Mouse (Mus musculus): ENCODE results near the gene Ccdc6. TPM values are rescaled to one million over a fixed set of nuclear protein-coding genes. Genes with fewer than 3 reads are reported as not detected.
A peak's percentile ranks its signal among the peaks of the same experiment; 100 is the strongest.

The Ccdc6 gene
- polyA plus RNA-seq, 1 experiment from 2014 or later: 14.0 TPM

DNA sequence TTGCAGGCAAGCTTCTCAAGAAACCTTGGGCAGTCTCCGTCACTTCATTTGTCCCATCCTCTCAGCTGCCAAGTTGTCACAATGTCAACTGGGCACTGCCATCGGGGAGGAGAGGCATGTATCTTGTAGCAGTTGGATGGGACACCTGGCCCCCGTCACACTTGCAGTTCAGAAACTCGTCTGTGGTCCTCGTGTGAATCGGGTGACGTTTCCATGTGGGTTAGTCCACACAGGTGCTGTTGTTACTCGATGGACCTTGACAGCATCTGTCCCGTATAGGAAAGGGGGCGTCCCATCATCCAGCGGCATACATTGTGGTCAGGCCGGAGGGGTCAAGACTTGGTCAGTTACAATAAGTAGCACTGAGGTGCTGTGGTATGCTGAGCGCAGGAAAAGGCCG is 64.6 kb downstream of the Ccdc6 start:
- no peaks in the 10 kb centered on the region for H3K27me3 ChIP-seq (ENCODE audit: control insufficient read depth, insufficient read depth, low read length)
- H3K4me3 ChIP-seq (ENCODE audit: low read length): no peak overlapping the region
- no peak overlapping the region for H3K27ac ChIP-seq (ENCODE audit: low read length)
- peaks cover 6% of the 10 kb centered on the region for H3K9me3 ChIP-seq (replicated peaks; ENCODE audit: control insufficient read depth, low read length)
- peaks cover 25% of the 10 kb centered on the region for H3K4me1 ChIP-seq (ENCODE audit: control insufficient read depth, insufficient read depth, low read length)
- H3K9ac ChIP-seq (ENCODE audit: low read length): no peak overlapping the region
- ATAC-seq (replicated peaks; ENCODE audit: extremely low read depth, insufficient read depth, low FRiP score): no peak
- H3K36me3 ChIP-seq (ENCODE audit: control insufficient read depth, insufficient read depth): peaks cover 14% of the 10 kb centered on the region
- 93% methylated on average over 14 of the region's 14 CpGs for WGBS
- no peak overlapping the region for H3K4me2 ChIP-seq (ENCODE audit: low read depth, low read length)

DNA sequence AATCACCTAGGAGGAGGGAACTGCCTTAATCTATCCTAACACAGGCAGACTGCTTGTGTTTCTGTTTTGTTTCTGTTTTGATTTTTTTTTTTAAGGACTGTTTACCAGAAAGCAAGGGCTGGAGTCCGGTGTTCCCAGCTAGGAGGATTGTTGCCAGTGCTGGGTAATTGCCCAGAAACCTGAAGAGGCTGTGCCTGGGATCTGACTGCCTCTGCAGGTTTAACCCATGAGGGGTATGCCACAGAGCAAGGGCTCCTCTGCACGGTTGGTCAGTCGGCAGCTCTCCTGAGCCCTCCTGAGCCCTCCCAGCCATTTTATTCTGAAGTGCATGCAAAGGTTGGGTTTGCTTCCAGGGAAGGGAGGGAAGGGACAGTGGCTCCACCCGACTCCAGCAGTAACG is 66.8 kb downstream of the Ccdc6 start:
- Histone ChIP-seq H3K9ac (ENCODE audit: low read length) (no peak overlapping the region), H3K4me1 (ENCODE audit: control insufficient read depth, insufficient read depth, low read length) (peaks cover 44% of the 10 kb centered on the region), H3K4me2 (ENCODE audit: low read depth, low read length) (no peak overlapping the region), H3K27me3 (ENCODE audit: control insufficient read depth, insufficient read depth, low read length) (no peaks in the 10 kb centered on the region), H3K36me3 (ENCODE audit: control insufficient read depth, insufficient read depth) (peaks cover 5% of the 10 kb centered on the region), H3K9me3 (replicated peaks; ENCODE audit: control insufficient read depth, low read length) (no peaks in the 10 kb centered on the region), H3K27ac (ENCODE audit: low read length) (no peak overlapping the region), H3K4me3 (ENCODE audit: low read length) (no peak overlapping the region)
- no peak for ATAC-seq (replicated peaks; ENCODE audit: extremely low read depth, insufficient read depth, low FRiP score)
- 53% methylated on average over 5 of the region's 5 CpGs for WGBS

DNA sequence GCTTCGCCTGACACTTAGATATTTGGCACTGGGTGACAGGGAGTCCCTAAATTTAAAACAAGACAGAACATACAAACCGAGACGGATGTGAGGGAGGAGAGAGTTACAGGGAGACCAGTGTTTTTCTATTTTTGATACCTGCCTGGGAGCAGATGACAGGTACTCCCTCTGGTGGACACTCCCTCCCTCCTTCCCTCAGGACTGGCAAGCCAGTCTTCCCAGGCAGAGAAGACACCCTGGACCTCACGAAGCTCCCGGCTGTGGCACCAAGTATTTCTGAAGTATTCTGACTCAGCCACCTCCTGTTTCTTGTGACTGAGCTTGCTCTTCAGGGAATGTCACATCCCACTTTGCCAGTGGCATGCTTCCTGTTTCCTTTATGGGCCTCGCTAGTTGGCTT is 69.0 kb downstream of the Ccdc6 start:
- 36% methylated on average over 6 of the region's 6 CpGs for WGBS
- Histone ChIP-seq H3K27ac (ENCODE audit: low read length) (peak overlapping the region; percentile 29), H3K9me3 (replicated peaks; ENCODE audit: control insufficient read depth, low read length) (no peaks in the 10 kb centered on the region), H3K4me2 (ENCODE audit: low read depth, low read length) (no peak overlapping the region), H3K36me3 (ENCODE audit: control insufficient read depth, insufficient read depth) (0 out of 2 replicates have a peak, but pooled peaks cover 5% of the 10 kb centered on the region), H3K9ac (ENCODE audit: low read length) (0 out of 2 replicates have a peak overlapping the region, but pooled peaks have one; percentile 10), H3K4me1 (ENCODE audit: control insufficient read depth, insufficient read depth, low read length) (peaks cover 57% of the 10 kb centered on the region), H3K4me3 (ENCODE audit: low read length) (no peak overlapping the region), H3K27me3 (ENCODE audit: control insufficient read depth, insufficient read depth, low read length) (no peaks in the 10 kb centered on the region)
- no peak; the same call in 1 of the 2 replicates for ATAC-seq (replicated peaks; ENCODE audit: extremely low read depth, insufficient read depth, low FRiP score)

DNA sequence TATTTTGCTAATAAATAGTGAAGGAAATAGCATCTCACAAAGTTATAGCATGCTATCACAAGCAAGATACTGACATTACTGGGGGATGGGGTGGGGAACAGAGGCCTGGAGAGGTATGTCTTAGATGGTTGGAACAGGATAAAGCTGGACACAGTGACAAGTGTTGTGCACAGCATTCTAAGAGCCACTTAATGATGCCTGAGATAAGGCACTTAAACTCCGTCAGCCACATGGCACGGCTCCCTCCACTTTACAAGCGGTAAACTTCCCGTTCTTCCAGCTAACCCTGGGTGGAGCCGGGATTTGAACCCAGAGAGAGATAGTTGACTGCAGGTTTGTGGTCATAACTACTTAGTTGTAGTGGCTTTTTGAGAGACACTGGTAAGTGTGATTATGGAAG is 69.5 kb downstream of the Ccdc6 start:
- Histone ChIP-seq H3K4me1 (ENCODE audit: control insufficient read depth, insufficient read depth, low read length) (peaks cover 57% of the 10 kb centered on the region), H3K9ac (ENCODE audit: low read length) (no peak overlapping the region)
- 0 out of 2 replicates have a peak, but pooled peaks have one; percentile 19 for ATAC-seq (replicated peaks; ENCODE audit: extremely low read depth, insufficient read depth, low FRiP score)

DNA sequence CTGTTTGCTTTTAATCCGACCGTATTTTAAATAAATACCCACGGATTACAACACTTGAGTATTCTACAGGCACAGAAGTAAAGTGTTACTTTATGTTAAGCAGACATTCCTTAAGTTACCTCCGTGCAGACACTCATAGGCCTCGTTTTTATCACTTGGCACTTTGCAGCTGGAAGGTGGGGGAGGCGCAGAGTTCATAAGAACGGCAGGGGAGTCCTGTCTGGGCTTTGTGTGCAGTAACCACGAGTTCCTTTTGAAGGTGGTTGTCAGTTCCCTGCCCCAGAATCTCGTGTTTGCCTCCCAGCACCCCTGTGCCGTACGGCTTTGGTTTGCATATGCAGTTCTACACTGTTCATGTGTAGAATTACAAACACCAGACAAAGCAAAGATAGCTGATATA is 70.7 kb downstream of the Ccdc6 start:
- H3K4me1 ChIP-seq (ENCODE audit: control insufficient read depth, insufficient read depth, low read length): peaks cover 57% of the 10 kb centered on the region
- no peak overlapping the region for H3K4me2 ChIP-seq (ENCODE audit: low read depth, low read length)
- no peak overlapping the region for H3K4me3 ChIP-seq (ENCODE audit: low read length)
- WGBS: 36% methylated on average over 11 of the region's 11 CpGs
- no peak for ATAC-seq (replicated peaks; ENCODE audit: extremely low read depth, insufficient read depth, low FRiP score)
- H3K9me3 ChIP-seq (replicated peaks; ENCODE audit: control insufficient read depth, low read length): no peaks in the 10 kb centered on the region
- no peak overlapping the region for H3K9ac ChIP-seq (ENCODE audit: low read length)
- H3K36me3 ChIP-seq (ENCODE audit: control insufficient read depth, insufficient read depth): 0 out of 2 replicates have a peak, but pooled peaks cover 8% of the 10 kb centered on the region
- H3K27ac ChIP-seq (ENCODE audit: low read length): no peak overlapping the region
- H3K27me3 ChIP-seq (ENCODE audit: control insufficient read depth, insufficient read depth, low read length): no peaks in the 10 kb centered on the region

More for the DNA sequence above, 69.5 kb downstream of the Ccdc6 start:
- Histone ChIP-seq H3K27ac (ENCODE audit: low read length) (peak overlapping the region; percentile 2; the same call in 1 of the 2 replicates), H3K36me3 (ENCODE audit: control insufficient read depth, insufficient read depth) (0 out of 2 replicates have a peak, but pooled peaks cover 7% of the 10 kb centered on the region), H3K4me3 (ENCODE audit: low read length) (no peak overlapping the region), H3K4me2 (ENCODE audit: low read depth, low read length) (no peak overlapping the region), H3K27me3 (ENCODE audit: control insufficient read depth, insufficient read depth, low read length) (no peaks in the 10 kb centered on the region), H3K9me3 (replicated peaks; ENCODE audit: control insufficient read depth, low read length) (no peaks in the 10 kb centered on the region)
- WGBS: 43% methylated on average over 5 of the region's 5 CpGs

DNA sequence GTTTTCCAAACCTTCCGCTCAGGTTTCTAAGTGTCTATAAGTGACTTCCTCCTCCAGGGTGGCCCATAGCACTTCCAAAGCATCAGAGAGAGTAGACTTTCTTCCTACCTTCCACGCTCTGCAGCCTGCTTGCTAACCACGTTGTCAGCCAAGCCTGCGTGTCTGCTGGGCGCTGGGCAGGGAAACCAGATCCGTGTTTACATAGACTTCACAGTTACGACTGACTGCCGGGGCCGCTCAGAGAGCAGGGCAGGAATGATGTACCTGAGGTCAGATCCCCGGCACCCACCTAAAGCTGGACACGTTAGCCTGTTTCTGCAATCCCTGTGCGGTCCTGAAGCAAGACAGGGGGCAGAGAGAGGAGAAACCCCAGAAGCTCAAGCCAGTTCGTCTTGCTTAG is 71.5 kb downstream of the Ccdc6 start:
- peaks cover 54% of the 10 kb centered on the region for H3K4me1 ChIP-seq (ENCODE audit: control insufficient read depth, insufficient read depth, low read length)
- 0 out of 2 replicates have a peak, but pooled peaks cover 8% of the 10 kb centered on the region for H3K36me3 ChIP-seq (ENCODE audit: control insufficient read depth, insufficient read depth)
- no peaks in the 10 kb centered on the region for H3K9me3 ChIP-seq (replicated peaks; ENCODE audit: control insufficient read depth, low read length)
- H3K27ac ChIP-seq (ENCODE audit: low read length): peak overlapping the region; percentile 9; the same call in 1 of the 2 replicates
- no peak overlapping the region for H3K4me2 ChIP-seq (ENCODE audit: low read depth, low read length)
- no peak overlapping the region for H3K4me3 ChIP-seq (ENCODE audit: low read length)
- H3K27me3 ChIP-seq (ENCODE audit: control insufficient read depth, insufficient read depth, low read length): no peaks in the 10 kb centered on the region
- 73% methylated on average over 13 of the region's 13 CpGs for WGBS
- no peak for ATAC-seq (replicated peaks; ENCODE audit: extremely low read depth, insufficient read depth, low FRiP score)
- H3K9ac ChIP-seq (ENCODE audit: low read length): no peak overlapping the region

DNA sequence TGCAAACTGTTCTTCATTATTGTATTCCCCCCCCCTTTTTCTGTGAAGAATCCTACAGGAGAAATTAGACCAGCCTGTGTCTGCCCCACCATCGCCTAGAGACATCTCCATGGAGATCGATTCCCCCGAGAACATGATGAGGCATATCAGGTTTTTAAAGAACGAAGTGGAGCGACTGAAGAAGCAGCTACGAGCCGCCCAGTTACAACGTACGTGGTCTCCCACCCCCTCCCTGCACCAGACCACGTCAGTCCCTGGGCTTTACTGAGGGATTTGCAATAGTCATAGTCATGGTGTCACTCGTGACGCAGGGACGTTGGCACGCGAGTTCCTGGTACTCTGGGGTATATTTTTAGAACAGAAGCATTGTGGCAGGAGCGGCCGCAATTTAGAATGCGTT is 72.1 kb downstream of the Ccdc6 start:
- 0 out of 2 replicates have a peak overlapping the region, but pooled peaks have one; percentile 12 for H3K4me2 ChIP-seq (ENCODE audit: low read depth, low read length)
- peak overlapping the region; percentile 9 for H3K27ac ChIP-seq (ENCODE audit: low read length)
- H3K4me3 ChIP-seq (ENCODE audit: low read length): no peak overlapping the region
- H3K9ac ChIP-seq (ENCODE audit: low read length): no peak overlapping the region
- WGBS: 46% methylated on average over 18 of the region's 18 CpGs
- ATAC-seq (replicated peaks; ENCODE audit: extremely low read depth, insufficient read depth, low FRiP score): peak; percentile 59
- H3K4me1 ChIP-seq (ENCODE audit: control insufficient read depth, insufficient read depth, low read length): peaks cover 48% of the 10 kb centered on the region
- H3K9me3 ChIP-seq (replicated peaks; ENCODE audit: control insufficient read depth, low read length): no peaks in the 10 kb centered on the region
- no peaks in the 10 kb centered on the region for H3K27me3 ChIP-seq (ENCODE audit: control insufficient read depth, insufficient read depth, low read length)
- H3K36me3 ChIP-seq (ENCODE audit: control insufficient read depth, insufficient read depth): 0 out of 2 replicates have a peak, but pooled peaks cover 8% of the 10 kb centered on the region

DNA sequence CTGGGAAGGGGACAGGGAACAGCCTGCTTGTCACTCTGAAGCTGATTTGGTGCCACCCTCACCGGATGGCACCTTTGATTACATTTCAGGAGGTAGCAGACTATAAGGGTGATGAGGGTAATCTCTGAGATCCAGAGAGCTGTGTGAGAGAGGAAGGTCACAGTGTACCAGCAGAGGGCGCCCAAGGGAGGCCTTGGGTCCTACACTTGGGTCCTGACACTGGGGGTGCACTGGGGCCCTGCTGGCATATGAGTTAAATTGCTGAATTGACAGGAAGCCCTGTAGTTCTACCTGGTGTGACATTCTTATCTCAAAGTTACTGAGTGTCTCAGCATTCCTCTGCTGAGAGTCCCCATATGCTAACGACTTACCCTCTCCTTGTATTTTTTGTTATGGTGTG is 76.4 kb downstream of the Ccdc6 start:
- Histone ChIP-seq H3K27me3 (ENCODE audit: control insufficient read depth, insufficient read depth, low read length) (no peaks in the 10 kb centered on the region), H3K9ac (ENCODE audit: low read length) (no peak overlapping the region), H3K4me3 (ENCODE audit: low read length) (no peak overlapping the region), H3K4me1 (ENCODE audit: control insufficient read depth, insufficient read depth, low read length) (peaks cover 17% of the 10 kb centered on the region), H3K4me2 (ENCODE audit: low read depth, low read length) (no peak overlapping the region), H3K27ac (ENCODE audit: low read length) (no peak overlapping the region), H3K36me3 (ENCODE audit: control insufficient read depth, insufficient read depth) (peaks cover 25% of the 10 kb centered on the region; the same call in 1 of the 2 replicates), H3K9me3 (replicated peaks; ENCODE audit: control insufficient read depth, low read length) (no peaks in the 10 kb centered on the region)
- no peak for ATAC-seq (replicated peaks; ENCODE audit: extremely low read depth, insufficient read depth, low FRiP score)
- 45% methylated on average over 3 of the region's 3 CpGs for WGBS

DNA sequence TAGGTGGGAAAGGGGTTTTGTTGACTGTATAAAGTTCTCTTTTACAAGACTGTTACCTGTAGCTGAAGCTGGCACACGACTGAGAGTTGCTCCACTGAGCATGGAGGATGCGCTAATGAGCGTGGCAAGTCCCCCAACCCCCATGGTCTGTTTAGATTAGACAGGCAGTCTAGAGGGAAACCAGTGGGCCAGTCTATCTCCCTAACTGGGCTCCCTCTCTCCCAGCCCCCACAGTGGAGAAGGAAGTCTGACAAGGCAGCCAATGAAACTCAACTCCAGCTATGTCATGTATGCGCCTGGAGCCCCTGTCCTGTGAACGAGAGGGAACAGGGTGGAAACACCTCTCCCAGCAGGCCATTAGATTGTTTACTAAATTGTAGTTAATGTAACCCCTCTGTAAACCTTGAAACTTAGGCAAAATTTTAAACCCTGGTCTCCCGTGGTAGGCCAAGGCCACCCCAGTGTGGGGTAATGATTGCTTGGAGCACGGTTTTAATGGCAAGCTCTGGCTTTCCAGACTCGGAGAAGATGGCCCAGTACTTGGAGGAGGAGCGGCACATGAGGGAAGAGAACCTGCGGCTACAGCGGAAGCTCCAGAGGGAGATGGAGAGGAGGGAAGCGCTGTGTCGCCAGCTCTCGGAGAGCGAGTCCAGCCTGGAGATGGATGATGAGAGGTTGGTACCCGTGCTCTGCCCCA is 77.7 kb downstream of the Ccdc6 start:
- Histone ChIP-seq H3K27me3 (ENCODE audit: control insufficient read depth, insufficient read depth, low read length) (no peaks in the 10 kb centered on the region), H3K36me3 (ENCODE audit: control insufficient read depth, insufficient read depth) (peaks cover 21% of the 10 kb centered on the region; the same call in 1 of the 2 replicates), H3K27ac (ENCODE audit: low read length) (no peak overlapping the region), H3K9ac (ENCODE audit: low read length) (no peak overlapping the region), H3K9me3 (replicated peaks; ENCODE audit: control insufficient read depth, low read length) (no peaks in the 10 kb centered on the region), H3K4me2 (ENCODE audit: low read depth, low read length) (no peak overlapping the region), H3K4me1 (ENCODE audit: control insufficient read depth, insufficient read depth, low read length) (0 out of 2 replicates have a peak, but pooled peaks cover 4% of the 10 kb centered on the region), H3K4me3 (ENCODE audit: low read length) (no peak overlapping the region)
- whole genome bisulfite sequencing: 70% methylated on average over 16 of the region's 16 CpGs
- no peak for ATAC-seq (replicated peaks; ENCODE audit: extremely low read depth, insufficient read depth, low FRiP score)
